Mouse (Mus musculus) limb, embryonic 13.5 days (tissue): ENCODE measurements around the gene Nipsnap3b. TPM values are rescaled to one million over a fixed set of nuclear protein-coding genes. Genes with fewer than 3 reads are reported as not detected.
A peak's percentile ranks its signal among the peaks of the same experiment; 100 is the strongest.

Experiments
- ATAC-seq: fragments of 200-750 bp; cut with Nextera tagmentation; 2 replicates; pipeline ENCODE4 v1.8.0; 2017; ENCODE audit warnings: low read depth, moderate number of reproducible peaks, moderate TSS enrichment; ENCODE audit not compliant: low FRiP score
- H3K27ac ChIP-seq: fragments of 300-500 bp; sonication (generic); 2 replicates; pipeline ENCODE4 v1.5.1; 2015; ENCODE audit warnings: inconsistent platforms, mild to moderate bottlenecking, moderate library complexity
- H3K27me3 ChIP-seq: fragments of 300-500 bp; sonication (generic); 2 replicates; pipeline ENCODE4 v1.6.1; 2015; ENCODE audit warnings: mild to moderate bottlenecking, inconsistent platforms
- H3K36me3 ChIP-seq: fragments of 300-500 bp; sonication (generic); 2 replicates; pipeline ENCODE4 v1.6.1; 2015; ENCODE audit warnings: inconsistent platforms, mild to moderate bottlenecking, moderate library complexity
- H3K4me1 ChIP-seq: fragments of 300-500 bp; sonication (generic); 2 replicates; pipeline ENCODE4 v1.6.1; 2015; ENCODE audit warnings: inconsistent platforms
- H3K4me2 ChIP-seq: fragments of 300-500 bp; sonication (generic); replicated peaks from 2 replicates; pipeline ENCODE4 v1.6.1; 2015; ENCODE audit warnings: inconsistent platforms, mild to moderate bottlenecking, moderate library complexity
- H3K4me3 ChIP-seq: fragments of 300-500 bp; sonication (generic); 2 replicates; pipeline ENCODE4 v1.5.1; 2015; ENCODE audit warnings: moderate library complexity, mild to moderate bottlenecking, inconsistent platforms
- H3K9ac ChIP-seq: fragments of 300-500 bp; sonication (generic); 2 replicates; pipeline ENCODE4 v1.6.1; 2015; ENCODE audit warnings: mild to moderate bottlenecking, inconsistent platforms
- H3K9me3 ChIP-seq: fragments of 300-500 bp; sonication (generic); 2 replicates; pipeline ENCODE4 v1.6.1; 2016; ENCODE audit warnings: inconsistent platforms
- WGBS: fragments of 180-500 bp; shearing (Covaris S2); methylation state at CpG from one replicate; pipeline ENCODE4 v1.1.7; 2015; 5-methylcytosine and 5-hydroxymethylcytosine counted together
- polyA plus RNA-seq: library from polyadenylated mRNA; unstranded; fragments of >200 nt; fragmentation: Nextera tagmentation; extraction: Ambion mirVana; gene quantifications from 2 replicates; pipeline ENCODE4 v1.2.1, GENCODE M21; 2015

Nipsnap3b gene
- 55.9 and 56.4 TPM in 2 replicates for polyA plus RNA-seq

DNA sequence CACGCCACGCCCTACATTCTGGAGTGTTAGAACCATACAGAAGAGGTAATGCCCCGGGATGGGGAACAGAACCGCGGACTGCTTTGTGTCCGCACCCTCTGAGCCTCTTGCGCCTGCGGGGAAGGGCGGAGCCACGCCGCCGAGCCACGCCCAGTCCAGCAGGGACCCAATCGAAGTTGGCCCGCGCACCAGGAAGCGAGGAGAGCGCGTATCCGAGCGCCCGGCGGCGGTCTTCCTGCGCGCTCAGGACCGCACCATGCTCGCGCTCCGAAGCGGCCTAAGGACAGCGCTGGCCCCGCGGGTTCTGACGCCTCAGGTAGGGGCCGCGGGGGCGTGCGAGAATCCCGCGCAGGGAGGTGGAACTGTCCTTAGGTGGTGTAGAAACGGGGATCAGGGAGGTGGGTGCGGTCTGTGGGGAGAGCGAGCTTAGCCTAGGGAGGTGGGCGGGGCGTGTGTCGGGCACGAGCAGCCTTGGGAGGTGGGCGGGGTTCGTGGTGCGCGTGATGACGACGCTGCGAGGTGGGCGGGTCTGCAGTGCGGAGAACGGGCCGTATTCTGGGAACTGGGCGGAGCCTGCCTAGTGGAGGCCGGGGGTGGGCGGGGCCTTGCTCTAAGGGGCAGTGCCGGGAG, at the start of gene Nipsnap3b:
Gene Nipsnap3b, plus strand, starts transcription at position 149 of the 630 bp plus-strand sequence.
- Histone ChIP-seq H3K9me3 (peaks cover 3% of the 10 kb centered on the region; the same call in 1 of the 2 replicates), H3K4me2 (peak within 1 kb of the TSS; percentile 68), H3K4me3 (peak within 1 kb of the TSS; percentile 75), H3K27ac (peak within 1 kb of the TSS; percentile 78), H3K36me3 (peaks cover 17% of the 10 kb centered on the region), H3K4me1 (peaks cover 5% of the 10 kb centered on the region; the same call in 1 of the 2 replicates), H3K27me3 (no peaks in the 10 kb centered on the region), H3K9ac (peak within 1 kb of the TSS; percentile 71)
- peak; percentile 95 for ATAC-seq
- under 1% methylated on average over 63 of the region's 63 CpGs for WGBS

DNA sequence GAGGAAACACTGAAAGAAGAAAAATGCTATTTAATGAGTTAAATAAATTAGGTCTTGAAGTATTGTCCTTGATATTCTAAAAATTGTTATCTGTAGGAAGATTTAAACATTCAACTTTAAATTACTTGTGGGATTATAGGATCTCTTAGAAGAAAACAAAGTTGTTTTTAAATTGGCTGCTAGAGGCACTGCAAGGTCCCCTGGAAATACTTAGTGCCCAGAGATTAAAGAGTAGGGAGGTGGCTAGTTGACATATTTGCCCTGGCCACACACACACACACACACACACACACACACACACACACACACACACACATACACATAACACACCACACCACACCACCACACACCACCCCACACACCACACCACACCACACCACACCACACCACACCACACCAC, 47.4 kb upstream of the Nipsnap3b start, which contains the start of gene Olfr270:
Gene Olfr270, plus strand, starts transcription at position 301 of the 400 bp plus-strand sequence.
- Histone ChIP-seq H3K9me3 (no peaks in the 10 kb centered on the region), H3K4me1 (no peaks in the 10 kb centered on the region), H3K4me2 (no peak within 1 kb of the TSS), H3K27me3 (peaks cover 9% of the 10 kb centered on the region), H3K9ac (no peak within 1 kb of the TSS), H3K27ac (no peak within 1 kb of the TSS), H3K36me3 (no peaks in the 10 kb centered on the region), H3K4me3 (no peak within 1 kb of the TSS)
- ATAC-seq: no peak

DNA sequence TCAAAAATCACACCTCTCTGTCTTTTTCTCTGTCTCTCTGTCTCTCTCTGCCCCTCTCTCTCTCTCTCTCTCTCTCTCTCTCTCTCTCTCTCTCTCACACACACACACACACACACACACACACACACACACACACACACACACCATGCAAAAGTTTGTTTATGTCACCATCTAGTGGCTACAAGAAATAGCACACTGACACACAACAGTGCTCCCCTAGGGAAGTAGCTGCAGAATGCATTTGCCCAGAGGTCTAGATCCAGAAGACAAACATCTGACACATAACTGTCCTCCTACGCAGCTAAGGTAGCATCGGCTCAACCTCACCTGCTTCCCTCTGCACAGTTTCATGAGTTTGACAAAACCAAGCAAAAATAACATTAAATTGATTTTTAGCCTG, 26.5 kb upstream of the Nipsnap3b start:
- Histone ChIP-seq H3K4me3 (no peak overlapping the region), H3K9ac (no peak overlapping the region), H3K9me3 (no peaks in the 10 kb centered on the region), H3K4me2 (no peak overlapping the region), H3K27ac (no peak overlapping the region), H3K4me1 (no peaks in the 10 kb centered on the region), H3K36me3 (no peaks in the 10 kb centered on the region), H3K27me3 (peaks cover 34% of the 10 kb centered on the region)
- no peak for ATAC-seq
- 76% methylated on average over 2 of the region's 2 CpGs for WGBS

DNA sequence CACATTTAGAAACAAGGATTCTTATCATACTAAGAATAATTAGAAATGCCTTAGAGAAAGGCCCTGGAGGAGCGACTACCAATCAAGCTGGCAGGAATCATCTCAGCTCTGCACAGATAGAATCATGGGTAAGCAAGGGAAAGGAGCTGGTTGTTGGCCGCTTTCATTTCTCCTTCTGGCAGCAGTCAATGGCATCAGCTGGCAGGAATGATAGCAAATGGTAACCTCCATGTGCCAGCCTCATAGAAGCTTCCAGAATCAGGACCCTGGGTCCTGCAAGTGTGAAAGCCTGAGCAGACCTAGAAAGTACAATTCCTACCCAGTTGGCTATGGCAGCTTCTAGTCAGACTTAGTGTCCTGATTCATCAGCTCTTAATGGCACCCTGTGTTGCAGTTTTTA, 25.4 kb upstream of the Nipsnap3b start:
- Histone ChIP-seq H3K4me3 (no peak overlapping the region), H3K4me1 (no peaks in the 10 kb centered on the region), H3K9ac (no peak overlapping the region), H3K9me3 (no peaks in the 10 kb centered on the region), H3K36me3 (no peaks in the 10 kb centered on the region), H3K4me2 (no peak overlapping the region), H3K27me3 (peaks cover 27% of the 10 kb centered on the region), H3K27ac (no peak overlapping the region)
- no peak for ATAC-seq
- 84% methylated on average over 2 of the region's 2 CpGs for WGBS

DNA sequence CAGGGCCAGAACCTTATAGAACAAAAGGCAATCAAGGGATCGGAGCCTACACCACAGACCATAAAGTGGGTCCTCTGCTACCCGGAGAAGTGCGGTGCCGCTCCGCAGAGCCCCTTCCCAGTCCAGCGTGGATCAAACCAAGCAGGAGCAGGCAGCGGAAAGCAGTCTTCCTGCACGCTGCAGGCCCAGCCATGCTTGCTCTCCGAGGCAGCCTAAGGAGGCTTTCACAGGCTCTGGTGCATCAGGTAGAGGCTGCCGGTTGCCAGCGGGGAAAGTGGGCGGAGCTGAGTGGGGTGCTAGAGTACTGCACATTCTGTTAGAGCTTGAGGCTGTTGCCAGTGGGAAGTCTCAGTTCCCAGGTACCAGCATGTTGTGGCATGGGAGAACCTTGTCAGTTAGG, 22.4 kb upstream of the Nipsnap3b start, which contains the start of gene Nipsnap3a:
Gene Nipsnap3a, plus strand, starts transcription at position 25 of the 400 bp plus-strand sequence.
- no peaks in the 10 kb centered on the region for H3K4me1 ChIP-seq
- 22% methylated on average over 12 of the region's 12 CpGs for WGBS
- H3K36me3 ChIP-seq: no peaks in the 10 kb centered on the region
- ATAC-seq: peak; percentile 44; the same call in 1 of the 2 replicates
- H3K9ac ChIP-seq: peak within 1 kb of the TSS; percentile 48; the same call in 1 of the 2 replicates
- H3K4me3 ChIP-seq: peak within 1 kb of the TSS; percentile 33
- peaks cover 4% of the 10 kb centered on the region; the same call in 1 of the 2 replicates for H3K27me3 ChIP-seq
- no peaks in the 10 kb centered on the region for H3K9me3 ChIP-seq
- H3K4me2 ChIP-seq: peak within 1 kb of the TSS; percentile 59
- no peak within 1 kb of the TSS for H3K27ac ChIP-seq

DNA sequence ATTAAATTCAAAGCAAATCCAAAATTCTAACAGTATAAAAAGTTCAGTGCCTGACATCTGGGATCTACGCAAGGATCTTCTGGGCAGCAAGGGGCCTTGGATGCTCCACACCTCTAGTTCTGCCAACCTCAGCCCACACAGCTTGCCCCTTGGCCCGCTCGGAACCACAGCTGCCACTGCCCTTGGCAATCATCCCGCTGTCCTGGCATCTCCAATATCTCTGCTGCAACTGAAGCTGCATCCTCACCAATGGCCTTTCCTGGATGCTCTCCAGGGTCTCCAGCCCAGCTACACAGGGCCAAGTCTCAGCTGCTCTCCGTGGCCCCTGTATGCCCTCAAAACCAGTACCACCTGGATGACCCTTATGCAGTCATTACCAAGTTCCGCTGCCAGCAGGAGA, 12.2 kb upstream of the Nipsnap3b start:
- ATAC-seq: no peak
- Histone ChIP-seq H3K27ac (no peak overlapping the region), H3K27me3 (no peaks in the 10 kb centered on the region), H3K4me3 (no peak overlapping the region), H3K4me2 (no peak overlapping the region), H3K9me3 (no peaks in the 10 kb centered on the region), H3K36me3 (no peaks in the 10 kb centered on the region), H3K9ac (no peak overlapping the region), H3K4me1 (no peaks in the 10 kb centered on the region)
- 89% methylated on average over 6 of the region's 6 CpGs for WGBS

DNA sequence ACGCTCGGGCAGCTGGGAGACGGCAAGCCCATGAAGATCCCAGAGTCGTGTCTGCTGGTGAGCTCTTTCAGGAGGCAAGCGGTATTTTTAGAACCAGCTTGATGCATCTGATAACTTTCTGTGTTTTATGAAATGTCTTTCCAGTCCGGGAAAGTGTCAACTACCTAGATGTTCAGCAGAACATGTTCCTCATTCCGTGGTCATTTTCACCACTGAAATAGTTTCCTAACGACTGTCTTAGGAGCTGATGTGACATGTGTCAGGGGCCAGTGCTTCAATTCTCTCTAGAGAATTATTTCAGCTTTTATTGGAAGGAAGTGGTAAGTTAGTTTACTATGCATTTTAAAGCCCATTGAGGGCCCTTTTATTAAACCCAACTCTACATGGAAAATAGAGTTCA, 11.5 kb upstream of the Nipsnap3b start:
- ATAC-seq: no peak
- Histone ChIP-seq H3K9ac (no peak overlapping the region), H3K27ac (no peak overlapping the region), H3K36me3 (no peaks in the 10 kb centered on the region), H3K4me1 (no peaks in the 10 kb centered on the region), H3K4me3 (no peak overlapping the region), H3K4me2 (no peak overlapping the region), H3K9me3 (no peaks in the 10 kb centered on the region), H3K27me3 (no peaks in the 10 kb centered on the region)
- WGBS: 70% methylated on average over 8 of the region's 8 CpGs

DNA sequence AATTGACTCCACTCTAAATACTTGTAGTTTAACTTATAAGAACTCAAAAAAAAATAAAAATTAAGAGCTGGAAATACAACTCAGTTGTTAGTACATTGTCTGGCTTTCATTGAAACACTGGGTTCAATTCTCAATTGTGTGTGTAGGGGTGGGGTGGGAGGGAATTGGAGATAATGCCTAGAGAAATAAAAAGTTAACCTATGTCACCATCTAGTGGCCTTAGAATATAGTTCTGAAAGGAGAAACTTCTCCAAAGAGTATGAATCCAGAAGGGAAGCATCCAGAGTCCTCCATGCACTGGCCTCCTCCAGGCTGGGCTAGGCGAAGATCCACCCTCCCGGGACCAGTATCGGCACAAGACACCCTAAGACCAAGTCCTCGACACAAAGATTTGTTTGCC, 2.5 kb upstream of the Nipsnap3b start:
- no peak overlapping the region for H3K9ac ChIP-seq
- WGBS: 71% methylated on average over 4 of the region's 4 CpGs
- H3K4me1 ChIP-seq: peaks cover 5% of the 10 kb centered on the region; the same call in 1 of the 2 replicates
- H3K9me3 ChIP-seq: no peaks in the 10 kb centered on the region
- H3K36me3 ChIP-seq: no peaks in the 10 kb centered on the region
- no peak overlapping the region for H3K27ac ChIP-seq
- H3K27me3 ChIP-seq: no peaks in the 10 kb centered on the region
- no peak for ATAC-seq
- H3K4me2 ChIP-seq: no peak overlapping the region
- no peak overlapping the region for H3K4me3 ChIP-seq

DNA sequence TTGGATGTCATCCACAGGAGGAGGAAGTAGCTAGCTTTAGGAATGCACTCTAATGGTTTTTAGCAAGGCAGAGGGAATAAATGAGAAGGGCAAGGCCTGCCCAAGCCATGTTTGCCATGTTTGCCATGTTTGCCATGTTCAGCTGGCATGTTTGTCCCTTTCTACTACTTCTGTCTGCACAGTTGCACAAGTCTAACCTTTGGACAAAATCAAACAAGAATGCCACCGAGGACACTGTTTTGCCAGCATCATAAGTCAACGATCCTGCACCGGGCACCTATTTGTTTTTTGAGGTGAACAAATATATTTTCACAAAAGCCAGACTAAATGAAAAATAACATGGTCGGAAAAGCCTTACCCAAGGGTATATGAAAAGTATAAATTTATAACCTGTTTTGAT, 1.8 kb upstream of the Nipsnap3b start:
- 94% methylated on average over 4 of the region's 4 CpGs for WGBS
- no peaks in the 10 kb centered on the region for H3K27me3 ChIP-seq
- no peak overlapping the region for H3K4me2 ChIP-seq
- H3K36me3 ChIP-seq: peaks cover 1% of the 10 kb centered on the region; the same call in 1 of the 2 replicates
- H3K4me3 ChIP-seq: no peak overlapping the region
- ATAC-seq: no peak
- peaks cover 5% of the 10 kb centered on the region; the same call in 1 of the 2 replicates for H3K4me1 ChIP-seq
- H3K9ac ChIP-seq: no peak overlapping the region
- no peak overlapping the region for H3K27ac ChIP-seq
- H3K9me3 ChIP-seq: no peaks in the 10 kb centered on the region

DNA sequence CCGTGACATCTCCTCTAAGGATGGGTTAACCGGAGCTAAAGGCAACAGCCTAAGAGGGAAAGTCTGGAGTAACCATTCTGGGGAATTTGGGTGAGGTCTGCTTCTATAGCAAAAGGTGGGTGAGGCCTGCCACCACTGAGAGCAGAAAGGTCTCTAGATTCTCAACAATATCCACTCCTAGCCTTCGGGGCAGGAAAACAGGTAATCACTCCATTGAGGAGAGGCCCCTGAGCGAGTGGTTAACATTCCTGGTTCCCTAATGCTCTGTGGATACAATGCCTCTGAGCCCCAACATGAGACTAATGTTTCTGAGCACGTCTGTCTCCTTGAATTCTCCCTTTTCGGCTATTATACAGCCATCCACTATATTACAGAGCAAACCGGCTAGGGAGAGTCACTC, 2.7 kb downstream of the Nipsnap3b start:
- Histone ChIP-seq H3K4me3 (no peak overlapping the region), H3K27me3 (no peaks in the 10 kb centered on the region), H3K36me3 (peaks cover 36% of the 10 kb centered on the region), H3K4me1 (peaks cover 5% of the 10 kb centered on the region; the same call in 1 of the 2 replicates), H3K9ac (no peak overlapping the region), H3K4me2 (no peak overlapping the region), H3K9me3 (peaks cover 6% of the 10 kb centered on the region; the same call in 1 of the 2 replicates), H3K27ac (no peak overlapping the region; the same call in 1 of the 2 replicates)
- WGBS: 88% methylated on average over 7 of the region's 7 CpGs
- ATAC-seq: no peak

DNA sequence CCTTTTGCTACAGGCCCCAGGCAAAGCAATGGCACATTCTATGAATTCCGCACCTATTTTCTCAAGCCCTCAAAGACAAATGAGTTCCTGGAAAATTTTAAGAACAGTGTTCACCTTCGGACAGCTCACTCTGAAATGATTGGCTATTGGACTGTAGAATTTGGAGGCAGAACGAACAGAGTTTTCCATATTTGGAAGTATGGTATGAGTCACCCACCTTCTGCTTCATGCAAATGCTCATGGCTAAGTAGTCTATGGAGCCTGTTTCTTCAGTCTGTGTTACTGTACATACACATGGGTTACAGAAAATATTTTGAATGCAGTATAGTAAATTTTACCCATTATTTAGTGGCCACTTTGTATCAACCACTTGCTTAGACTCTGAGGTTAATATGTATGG, 3.3 kb downstream of the Nipsnap3b start:
- peaks cover 42% of the 10 kb centered on the region for H3K36me3 ChIP-seq
- ATAC-seq: no peak
- no peak overlapping the region for H3K4me3 ChIP-seq
- H3K9me3 ChIP-seq: peaks cover 6% of the 10 kb centered on the region; the same call in 1 of the 2 replicates
- H3K27me3 ChIP-seq: no peaks in the 10 kb centered on the region
- peaks cover 5% of the 10 kb centered on the region; the same call in 1 of the 2 replicates for H3K4me1 ChIP-seq
- no peak overlapping the region for H3K4me2 ChIP-seq
- WGBS: 83% methylated on average over 3 of the region's 3 CpGs
- H3K9ac ChIP-seq: no peak overlapping the region
- H3K27ac ChIP-seq: no peak overlapping the region

DNA sequence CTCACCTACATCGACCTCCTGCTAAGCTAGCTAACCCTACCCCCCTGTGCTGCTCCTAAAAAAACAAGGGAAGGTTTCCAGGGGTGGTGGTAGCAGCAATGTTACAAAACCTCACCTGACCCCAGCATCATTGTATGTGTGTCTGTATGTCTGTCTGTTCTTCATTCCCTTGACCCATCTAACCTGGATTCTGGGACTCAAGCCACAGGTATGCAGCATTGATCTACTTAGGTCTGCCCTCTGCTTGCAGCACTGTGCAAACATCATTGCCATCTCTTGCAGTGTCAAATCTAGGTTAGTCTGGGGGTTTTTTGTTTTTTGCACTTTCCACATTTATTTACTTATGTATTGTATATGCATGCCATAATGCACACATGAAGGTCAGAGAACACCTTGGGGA, 6.7 kb downstream of the Nipsnap3b start:
- Histone ChIP-seq H3K27me3 (no peaks in the 10 kb centered on the region), H3K9me3 (peaks cover 6% of the 10 kb centered on the region; the same call in 1 of the 2 replicates), H3K4me3 (no peak overlapping the region), H3K4me1 (no peaks in the 10 kb centered on the region), H3K36me3 (peaks cover 65% of the 10 kb centered on the region), H3K9ac (no peak overlapping the region), H3K4me2 (no peak overlapping the region), H3K27ac (no peak overlapping the region)
- no peak for ATAC-seq
- WGBS: 97% methylated on average over 1 of the region's 1 CpGs
